Comparison of ENCODE assay signal across 7 mouse cellular contexts in the genomic region with DNA sequence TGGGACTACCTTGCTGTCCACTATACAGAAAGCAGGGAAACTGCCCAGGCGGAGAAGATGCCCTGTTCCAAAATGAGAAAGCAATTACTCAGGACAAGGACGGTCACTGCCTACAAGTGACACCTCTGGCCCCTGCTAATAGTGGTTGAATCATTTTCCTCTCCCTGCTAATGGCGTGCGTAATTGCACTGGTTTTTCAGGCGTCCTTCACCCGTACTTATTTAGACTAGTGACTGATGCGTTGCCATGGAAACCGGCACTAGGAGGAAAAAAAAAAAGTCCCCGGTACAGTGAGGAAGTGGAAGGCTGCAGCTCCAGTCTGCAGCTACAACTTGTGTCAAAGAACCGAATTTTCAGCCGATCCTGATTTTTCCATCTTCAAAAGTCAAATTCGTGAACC.
DNase-seq lines count a peak whose midpoint lies in the region; ATAC-seq lines count a peak whose summit lies in the region.

No protein-coding gene starts in this region.

- H3K9ac ChIP-seq in hindbrain, embryonic 15.5 days = peak overlapping the region; percentile 42; the same call in 1 of the 2 replicates
- H3K9ac ChIP-seq in midbrain, embryonic 13.5 days (replicated peaks) = peak overlapping the region; percentile 48; the same call in 1 of the 2 replicates

- H3K27me3 ChIP-seq in hindbrain, embryonic 15.5 days = no peaks in the 10 kb centered on the region
- no peaks in the 10 kb centered on the region for H3K27me3 ChIP-seq in midbrain, embryonic 13.5 days

- peaks cover 57% of the 10 kb centered on the region for H3K4me1 ChIP-seq in hindbrain, embryonic 15.5 days (replicated peaks)
- H3K4me1 ChIP-seq in midbrain, embryonic 13.5 days (replicated peaks) = peaks cover 48% of the 10 kb centered on the region

- H3K36me3 ChIP-seq in hindbrain, embryonic 15.5 days = no peaks in the 10 kb centered on the region
- H3K36me3 ChIP-seq in midbrain, embryonic 13.5 days = no peaks in the 10 kb centered on the region

- H3K4me3 ChIP-seq in hindbrain, embryonic 15.5 days = peak overlapping the region; percentile 35
- H3K4me3 ChIP-seq in midbrain, embryonic 13.5 days (replicated peaks) = peak overlapping the region; percentile 31

- H3K9me3 ChIP-seq in hindbrain, embryonic 15.5 days = no peaks in the 10 kb centered on the region
- H3K9me3 ChIP-seq in midbrain, embryonic 13.5 days = no peaks in the 10 kb centered on the region

- 0 out of 2 replicates have a peak, but pooled peaks have one; percentile 6 for ATAC-seq in hindbrain, embryonic 15.5 days (ENCODE audit: low FRiP score, low read depth)
- ATAC-seq in midbrain, embryonic 13.5 days = peak; percentile 65

- peak overlapping the region; percentile 77 for H3K27ac ChIP-seq in hindbrain, embryonic 15.5 days (replicated peaks)
- H3K27ac ChIP-seq in midbrain, embryonic 13.5 days = peak overlapping the region; percentile 70

- H3K4me2 ChIP-seq in hindbrain, embryonic 15.5 days = peak overlapping the region; percentile 55
- peak overlapping the region; percentile 48 for H3K4me2 ChIP-seq in midbrain, embryonic 13.5 days (replicated peaks)

- peak; percentile 72 for DNase-seq in R1 (ENCODE audit: low read depth, low spot score)
- peak; percentile 77 for DNase-seq in brain, embryonic 18.5 days (ENCODE audit: low read depth, low spot score)
- no peak for DNase-seq in testis, postnatal 10 days (ENCODE audit: low spot score)
- DNase-seq in spleen, postnatal 14 days (ENCODE audit: low spot score in 2 of 2) = no peak
- DNase-seq in urinary bladder, postnatal 14 days (ENCODE audit: low spot score) = no peak

- 20% methylated on average over 12 of the region's 12 CpGs for WGBS in hindbrain, embryonic 15.5 days
- 27% methylated on average over 12 of the region's 12 CpGs for WGBS in midbrain, embryonic 13.5 days

Comparison
In these comparisons a context has a peak if more than half of its experiments do, and no peak if none do; other contexts are left out.
1. DNase-seq: peak in R1 (single experiment) and brain, embryonic 18.5 days (single experiment); none in testis, postnatal 10 days (single experiment), spleen, postnatal 14 days (0 of 2) and urinary bladder, postnatal 14 days (single experiment).